Mouse (Mus musculus) heart, embryonic 12.5 days (tissue): Measurements from ENCODE around the gene Gucy2e. TPM values are rescaled to one million over a fixed set of nuclear protein-coding genes. Genes with fewer than 3 reads are reported as not detected.

ENCODE experiments used
- ATAC-seq: fragments of 200-750 bp; cut with Nextera tagmentation; 2 replicates; pipeline ENCODE4 v1.8.0; 2017; ENCODE audit warnings: moderate TSS enrichment, moderate library complexity; ENCODE audit not compliant: insufficient number of reproducible peaks, low FRiP score
- H3K27ac ChIP-seq: fragments of 300-500 bp; sonication (generic); 2 replicates; pipeline ENCODE4 v1.5.1; 2016; ENCODE audit warnings: mild to moderate bottlenecking, moderate library complexity; ENCODE audit not compliant: poor library complexity, severe bottlenecking
- H3K27me3 ChIP-seq: fragments of 300-500 bp; sonication (generic); replicated peaks from 2 replicates; pipeline ENCODE4 v1.6.1; 2016; ENCODE audit warnings: mild to moderate bottlenecking, moderate library complexity
- H3K36me3 ChIP-seq: fragments of 300-500 bp; sonication (generic); 2 replicates; pipeline ENCODE4 v1.6.1; 2016; ENCODE audit warnings: mild to moderate bottlenecking, moderate library complexity
- H3K4me1 ChIP-seq: fragments of 300-500 bp; sonication (generic); replicated peaks from 2 replicates; pipeline ENCODE4 v1.6.1; 2016; ENCODE audit warnings: mild to moderate bottlenecking
- H3K4me2 ChIP-seq: fragments of 300-500 bp; sonication (generic); 2 replicates; pipeline ENCODE4 v1.6.1; 2016; ENCODE audit warnings: mild to moderate bottlenecking, moderate library complexity
- H3K4me3 ChIP-seq: fragments of 300-500 bp; sonication (generic); 2 replicates; pipeline ENCODE4 v1.5.1; 2016; ENCODE audit warnings: mild to moderate bottlenecking
- H3K9ac ChIP-seq: fragments of 300-500 bp; sonication (generic); 2 replicates; pipeline ENCODE4 v1.6.1; 2016; ENCODE audit warnings: mild to moderate bottlenecking, moderate library complexity
- H3K9me3 ChIP-seq: fragments of 300-500 bp; sonication (generic); replicated peaks from 2 replicates; pipeline ENCODE4 v1.6.1; 2016; ENCODE audit warnings: mild to moderate bottlenecking, moderate library complexity
- WGBS: fragments of 180-500 bp; shearing (Covaris S2); methylation state at CpG from one replicate; pipeline ENCODE4 v1.1.7; 2016; 5-methylcytosine and 5-hydroxymethylcytosine counted together
- polyA plus RNA-seq: library from polyadenylated mRNA; unstranded; fragments of >200 nt; fragmentation: Nextera tagmentation; extraction: Ambion mirVana; gene quantifications from 2 replicates; pipeline ENCODE4 v1.2.1, GENCODE M21; 2016

Gene Gucy2e
- 0.15 and 0.17 TPM in 2 replicates for polyA plus RNA-seq

GRCm38 (mm10) chr11:69236926-69237260 lies at the start of gene Gucy2e:
TSS of gene Gucy2e (minus strand) at chr11:69237036.
- Histone ChIP-seq H3K4me1 (peaks cover 20% of the 10 kb centered on the region), H3K9ac (peak within 1 kb of the TSS; percentile 69), H3K27me3 (peaks cover 63% of the 10 kb centered on the region), H3K4me3 (peak within 1 kb of the TSS; percentile 53), H3K36me3 (no peaks in the 10 kb centered on the region), H3K9me3 (no peaks in the 10 kb centered on the region), H3K27ac (no peak within 1 kb of the TSS), H3K4me2 (peak within 1 kb of the TSS; percentile 90)
- 15% methylated on average over 13 of the region's 13 CpGs for WGBS
- no peak for ATAC-seq

- H3K4me2 ChIP-seq, result no peak overlapping the region
- H3K4me3 ChIP-seq, result no peak overlapping the region
- H3K9ac ChIP-seq, result no peak overlapping the region
- peaks cover 3% of the 10 kb centered on the region; the same call in 1 of the 2 replicates for H3K9me3 ChIP-seq
- peaks cover 8% of the 10 kb centered on the region; the same call in 1 of the 2 replicates for H3K4me1 ChIP-seq
- no peaks in the 10 kb centered on the region for H3K36me3 ChIP-seq
- no peak for ATAC-seq
- WGBS, result 68% methylated on average over 5 of the region's 5 CpGs
- no peaks in the 10 kb centered on the region; the same call in none of the 2 replicates for H3K27me3 ChIP-seq
- no peak overlapping the region for H3K27ac ChIP-seq
Measured at GRCm38 (mm10) chr11:69277267-69277666, 40.4 kb upstream of the Gucy2e start.

- H3K27me3 ChIP-seq, result no peaks in the 10 kb centered on the region; the same call in none of the 2 replicates
- 27% methylated on average over 2 of the region's 2 CpGs for WGBS
- H3K27ac ChIP-seq, result no peak overlapping the region
- H3K4me2 ChIP-seq, result no peak overlapping the region
- H3K9me3 ChIP-seq, result peaks cover 3% of the 10 kb centered on the region; the same call in 1 of the 2 replicates
- no peak overlapping the region for H3K9ac ChIP-seq
- ATAC-seq, result no peak
- peaks cover 8% of the 10 kb centered on the region; the same call in 1 of the 2 replicates for H3K4me1 ChIP-seq
- no peak overlapping the region for H3K4me3 ChIP-seq
- H3K36me3 ChIP-seq, result no peaks in the 10 kb centered on the region
Measured at GRCm38 (mm10) chr11:69276081-69276480, 39.2 kb upstream of the Gucy2e start.

GRCm38 (mm10) chr11:69275650-69276049 lies 38.8 kb upstream of the Gucy2e start:
- WGBS, result 75% methylated on average over 6 of the region's 6 CpGs

GRCm38 (mm10) chr11:69272122-69272740 lies 35.4 kb upstream of the Gucy2e start:
- 33% methylated on average over 16 of the region's 16 CpGs for WGBS
- no peak overlapping the region for H3K9ac ChIP-seq
- peaks cover 3% of the 10 kb centered on the region; the same call in 1 of the 2 replicates for H3K9me3 ChIP-seq
- no peak for ATAC-seq
- no peak overlapping the region for H3K4me2 ChIP-seq
- H3K27me3 ChIP-seq, result peaks cover 10% of the 10 kb centered on the region; the same call in 1 of the 2 replicates
- no peak overlapping the region for H3K4me3 ChIP-seq
- H3K27ac ChIP-seq, result no peak overlapping the region
- no peaks in the 10 kb centered on the region for H3K36me3 ChIP-seq
- peaks cover 8% of the 10 kb centered on the region; the same call in 1 of the 2 replicates for H3K4me1 ChIP-seq

More at GRCm38 (mm10) chr11:69275650-69276049, 38.8 kb upstream of the Gucy2e start:
- H3K4me2 ChIP-seq, result no peak overlapping the region
- no peak for ATAC-seq
- no peaks in the 10 kb centered on the region for H3K36me3 ChIP-seq
- no peak overlapping the region for H3K27ac ChIP-seq
- no peak overlapping the region for H3K9ac ChIP-seq
- H3K9me3 ChIP-seq, result peaks cover 3% of the 10 kb centered on the region; the same call in 1 of the 2 replicates
- no peak overlapping the region for H3K4me3 ChIP-seq
- H3K27me3 ChIP-seq, result no peaks in the 10 kb centered on the region; the same call in none of the 2 replicates
- peaks cover 8% of the 10 kb centered on the region; the same call in 1 of the 2 replicates for H3K4me1 ChIP-seq

- 19% methylated on average over 13 of the region's 13 CpGs for WGBS
- ATAC-seq, result no peak
- H3K4me1 ChIP-seq, result peaks cover 8% of the 10 kb centered on the region
- no peak overlapping the region for H3K4me3 ChIP-seq
- H3K27me3 ChIP-seq, result peaks cover 10% of the 10 kb centered on the region; the same call in 1 of the 2 replicates
- H3K36me3 ChIP-seq, result no peaks in the 10 kb centered on the region
- H3K4me2 ChIP-seq, result no peak overlapping the region
- H3K9me3 ChIP-seq, result no peaks in the 10 kb centered on the region
- H3K27ac ChIP-seq, result no peak overlapping the region
- H3K9ac ChIP-seq, result no peak overlapping the region
Measured at GRCm38 (mm10) chr11:69269575-69269974, 32.7 kb upstream of the Gucy2e start.

GRCm38 (mm10) chr11:69268100-69268499 lies 31.3 kb upstream of the Gucy2e start:
- no peak overlapping the region for H3K27ac ChIP-seq
- WGBS, result 82% methylated on average over 13 of the region's 13 CpGs
- no peak overlapping the region for H3K4me2 ChIP-seq
- peaks cover 10% of the 10 kb centered on the region; the same call in 1 of the 2 replicates for H3K27me3 ChIP-seq
- peaks cover 8% of the 10 kb centered on the region for H3K4me1 ChIP-seq
- no peak overlapping the region for H3K9ac ChIP-seq
- H3K9me3 ChIP-seq, result no peaks in the 10 kb centered on the region
- ATAC-seq, result no peak
- H3K4me3 ChIP-seq, result no peak overlapping the region
- no peaks in the 10 kb centered on the region for H3K36me3 ChIP-seq

- 33% methylated on average over 7 of the region's 7 CpGs for WGBS
- H3K27ac ChIP-seq, result no peak overlapping the region
- ATAC-seq, result no peak
- no peak overlapping the region for H3K9ac ChIP-seq
- no peaks in the 10 kb centered on the region for H3K9me3 ChIP-seq
- no peaks in the 10 kb centered on the region for H3K36me3 ChIP-seq
- H3K4me3 ChIP-seq, result no peak overlapping the region
- H3K4me1 ChIP-seq, result peaks cover 8% of the 10 kb centered on the region
- H3K4me2 ChIP-seq, result no peak overlapping the region
- peaks cover 10% of the 10 kb centered on the region; the same call in 1 of the 2 replicates for H3K27me3 ChIP-seq
Measured at GRCm38 (mm10) chr11:69267341-69267740, 30.5 kb upstream of the Gucy2e start.

GRCm38 (mm10) chr11:69266253-69266652 lies 29.4 kb upstream of the Gucy2e start:
- no peaks in the 10 kb centered on the region for H3K9me3 ChIP-seq
- H3K36me3 ChIP-seq, result no peaks in the 10 kb centered on the region
- 9% methylated on average over 10 of the region's 10 CpGs for WGBS
- H3K27ac ChIP-seq, result peak overlapping the region; percentile 67
- H3K4me2 ChIP-seq, result peak overlapping the region; percentile 61
- H3K4me3 ChIP-seq, result peak overlapping the region; percentile 20
- peak; percentile 71 for ATAC-seq
- H3K9ac ChIP-seq, result peak overlapping the region; percentile 58; the same call in 1 of the 2 replicates
- H3K27me3 ChIP-seq, result peaks cover 10% of the 10 kb centered on the region; the same call in 1 of the 2 replicates
- peaks cover 8% of the 10 kb centered on the region for H3K4me1 ChIP-seq

- no peak overlapping the region for H3K27ac ChIP-seq
- no peaks in the 10 kb centered on the region for H3K36me3 ChIP-seq
- H3K4me1 ChIP-seq, result peaks cover 8% of the 10 kb centered on the region
- peaks cover 10% of the 10 kb centered on the region; the same call in 1 of the 2 replicates for H3K27me3 ChIP-seq
- ATAC-seq, result no peak
- no peak overlapping the region for H3K9ac ChIP-seq
- 66% methylated on average over 9 of the region's 9 CpGs for WGBS
- H3K9me3 ChIP-seq, result no peaks in the 10 kb centered on the region
- H3K4me2 ChIP-seq, result no peak overlapping the region
- H3K4me3 ChIP-seq, result no peak overlapping the region
Measured at GRCm38 (mm10) chr11:69265410-69265809, 28.6 kb upstream of the Gucy2e start.

- Histone ChIP-seq H3K4me2 (no peak overlapping the region), H3K9ac (no peak overlapping the region), H3K27ac (no peak overlapping the region), H3K4me3 (no peak overlapping the region), H3K27me3 (peaks cover 8% of the 10 kb centered on the region; the same call in 1 of the 2 replicates), H3K4me1 (peaks cover 8% of the 10 kb centered on the region), H3K36me3 (no peaks in the 10 kb centered on the region), H3K9me3 (no peaks in the 10 kb centered on the region)
- ATAC-seq, result no peak
- 62% methylated on average over 2 of the region's 2 CpGs for WGBS
Measured at GRCm38 (mm10) chr11:69264276-69264675, 27.4 kb upstream of the Gucy2e start.
